Mouse (Mus musculus) heart, postnatal 14 days (tissue): ENCODE results near the gene Pa2g4. TPM values are rescaled to one million over a fixed set of nuclear protein-coding genes. Genes with fewer than 3 reads are reported as not detected.

ENCODE experiments used
- DNase-seq, 2 experiments: peaks; one replicate each; pipeline ENCODE4 v3.0.0; 2021 to 2022
- intact Hi-C: fragments of 180-260 bp; cut with DNase I; formaldehyde crosslinking; loops from one replicate; pipeline ENCODE4 v1.15.1; 2025
- total RNA-seq, 2 experiments: library from RNA; stranded (reverse); gene quantifications; 2 replicates each; pipeline ENCODE4 v1.2.3; 2021

Pa2g4 gene
- total RNA-seq, 2 experiments from 2014 or later = 48.4 to 51.6 TPM

GRCm38 (mm10) chr10:128544674-128545569 lies 20.9 kb downstream of the Pa2g4 start:
- no peak for DNase-seq

GRCm38 (mm10) chr10:128544151-128544657 lies 21.6 kb downstream of the Pa2g4 start:
- intact Hi-C loops = no loop called here
- no peak for DNase-seq

More at GRCm38 (mm10) chr10:128544674-128545569, 20.9 kb downstream of the Pa2g4 start:
- intact Hi-C loops = loop anchor here (5.0 kb wide), 1 partner anchor 67 kb away; no protein-coding TSS in a partner anchor

- intact Hi-C loops = no loop called here
- DNase-seq = no peak
Measured at GRCm38 (mm10) chr10:128543100-128543499, 22.7 kb downstream of the Pa2g4 start.

DNA sequence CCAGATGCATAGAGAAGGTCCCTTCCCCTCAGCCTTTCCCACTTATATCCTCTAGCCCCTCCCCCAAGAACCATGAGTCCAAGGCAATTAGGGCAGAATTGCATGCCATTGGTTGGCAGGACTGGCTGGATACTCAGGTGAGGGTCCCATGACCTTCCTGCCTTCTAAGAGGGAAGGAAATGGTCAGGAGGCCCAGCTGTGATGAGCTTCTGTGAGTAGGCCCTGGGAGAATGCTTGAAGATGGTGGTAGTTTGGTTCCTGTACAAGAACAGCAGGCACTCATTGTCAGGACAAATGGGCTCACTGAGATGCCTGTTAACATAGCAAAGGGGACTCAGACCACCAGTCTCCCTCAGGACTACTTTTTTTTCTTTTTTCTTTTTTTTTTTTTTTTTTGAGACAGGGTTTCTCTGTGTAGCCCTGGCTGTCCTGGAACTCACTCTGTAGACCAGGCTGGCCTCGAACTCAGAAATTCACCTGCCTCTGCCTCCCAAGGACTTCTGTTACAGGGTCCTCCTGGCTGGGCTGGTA lies 27.4 kb downstream of the Pa2g4 start:
- intact Hi-C loops = loop anchor here (5.0 kb wide), 1 partner anchor 131 kb away; no protein-coding TSS in a partner anchor

GRCm38 (mm10) chr10:128536266-128536940 lies 29.4 kb downstream of the Pa2g4 start:
- intact Hi-C loops = loop anchor here (1.0 to 5.0 kb wide), 2 partner anchors 78 to 129 kb away; no protein-coding TSS in a partner anchor
- DNase-seq = peak; percentile 85 to 91

More for the DNA sequence above, 27.4 kb downstream of the Pa2g4 start:
- no peak for DNase-seq

GRCm38 (mm10) chr10:128535624-128536265 lies 30.0 kb downstream of the Pa2g4 start:
- DNase-seq = no peak
- intact Hi-C loops = loop anchor here (1.0 to 5.0 kb wide), 3 partner anchors 15 to 128 kb away; no protein-coding TSS in a partner anchor

DNA sequence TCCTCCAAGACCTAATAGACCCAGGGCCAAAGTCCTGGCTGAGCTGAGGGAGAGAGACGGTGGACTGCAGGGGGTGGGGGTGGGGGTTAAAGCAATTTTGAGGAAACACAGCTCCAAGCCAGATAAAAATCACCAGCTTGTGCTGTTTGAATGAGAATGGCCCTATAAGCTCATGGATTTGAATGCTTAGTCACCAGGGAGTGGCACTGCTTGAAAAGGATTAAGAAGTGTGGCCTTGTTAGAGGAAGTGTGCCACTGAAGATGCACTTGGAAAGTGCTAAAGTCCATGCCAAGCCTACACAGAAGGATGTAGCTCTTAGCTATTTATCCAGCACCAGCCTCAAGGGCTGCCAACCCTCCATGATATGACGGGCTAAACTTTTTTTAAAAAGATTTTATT lies 30.6 kb downstream of the Pa2g4 start:
- no peak for DNase-seq
- intact Hi-C loops = loop anchor here (2.0 to 5.0 kb wide), 2 partner anchors 14 to 128 kb away; no protein-coding TSS in a partner anchor

DNA sequence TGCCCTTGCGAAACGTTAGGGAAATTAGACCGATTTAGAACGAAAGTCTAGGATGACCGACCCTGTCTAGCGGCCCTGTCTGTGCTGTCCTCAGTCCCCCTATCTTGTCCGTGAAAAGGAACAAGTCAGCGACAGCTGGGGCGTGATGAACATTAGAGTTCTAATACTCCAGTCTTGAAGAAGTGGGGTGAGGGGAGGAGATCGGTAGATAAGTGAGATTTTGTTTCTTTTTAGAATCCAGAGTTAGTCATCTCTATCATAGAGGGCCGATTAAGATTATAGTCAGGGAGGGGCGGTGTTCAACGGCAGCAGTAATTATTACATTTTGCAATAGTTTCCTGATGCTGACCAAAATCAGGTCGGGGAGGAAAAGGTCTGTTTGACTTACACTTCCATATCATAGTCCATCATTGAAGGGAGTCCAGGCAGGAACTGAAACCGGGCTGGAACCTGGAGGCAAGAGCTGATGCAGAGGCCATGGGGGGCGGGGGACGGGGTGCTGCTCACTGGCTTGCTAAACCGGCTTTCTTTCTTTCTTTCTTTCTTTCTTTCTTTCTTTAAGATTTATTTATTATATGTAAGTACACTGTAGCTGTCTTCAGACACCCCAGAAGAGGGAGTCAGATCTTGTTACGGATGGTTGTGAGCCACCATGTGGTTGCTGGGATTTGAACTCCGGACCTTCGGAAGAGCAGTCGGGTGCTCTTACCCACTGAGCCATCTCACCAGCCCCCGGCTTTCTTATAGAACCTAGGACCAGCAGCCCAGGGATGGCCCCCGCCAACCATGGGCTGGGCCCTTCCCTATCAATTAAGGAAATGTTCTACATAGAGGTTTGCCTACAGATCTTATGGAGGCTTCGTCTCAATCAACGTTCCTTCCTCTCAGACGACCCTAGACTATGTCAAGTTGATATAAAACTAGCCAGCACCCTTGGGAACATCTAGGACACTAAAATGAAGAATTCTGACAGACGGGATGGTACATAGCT lies 39.1 kb downstream of the Pa2g4 start:
- intact Hi-C loops = no loop called here
- no peak for DNase-seq

DNA sequence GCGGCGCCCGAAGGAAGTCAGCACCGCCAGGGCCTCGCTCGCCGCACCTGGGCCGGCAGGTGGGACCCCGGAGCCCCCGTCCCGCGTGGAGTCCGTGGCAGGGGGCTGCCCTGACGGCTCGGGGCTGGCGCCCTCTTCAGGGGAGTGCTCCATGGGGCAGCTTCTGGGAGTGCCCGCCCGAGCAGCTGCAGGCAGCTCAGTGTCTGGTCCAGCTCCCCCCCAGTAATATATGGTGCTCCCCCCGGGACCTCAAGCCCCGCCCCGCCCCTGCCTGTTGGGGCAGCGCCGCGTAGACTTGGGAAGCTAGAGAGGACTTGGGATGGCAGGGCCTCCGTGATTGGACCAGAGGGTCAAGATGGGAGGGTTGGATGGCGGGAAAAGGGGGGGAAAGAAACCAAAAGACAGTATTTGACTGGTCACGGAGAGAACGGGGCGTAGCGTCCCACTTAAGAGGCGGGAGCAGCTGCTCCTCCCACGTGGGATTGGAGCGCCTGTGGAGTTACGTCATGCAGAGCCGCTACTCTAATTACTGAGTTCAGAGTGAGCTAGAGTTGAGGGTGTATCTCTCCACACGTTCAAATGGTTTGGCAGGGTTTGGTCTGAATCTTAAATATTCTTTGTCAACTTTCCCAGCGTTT lies 40.0 kb downstream of the Pa2g4 start, which contains the start of gene Esyt1:
TSS of gene Esyt1 (minus strand) at position 201 of the 638 bp plus-strand sequence.
- peak; percentile 91 for DNase-seq
- intact Hi-C loops = no loop called here

- peak; percentile 52 to 59 for DNase-seq
- intact Hi-C loops = no loop called here
Measured at GRCm38 (mm10) chr10:128524732-128525662, 40.8 kb downstream of the Pa2g4 start.

- DNase-seq = no peak
- intact Hi-C loops = no loop called here
Measured at GRCm38 (mm10) chr10:128524111-128524731, 41.6 kb downstream of the Pa2g4 start.

DNA sequence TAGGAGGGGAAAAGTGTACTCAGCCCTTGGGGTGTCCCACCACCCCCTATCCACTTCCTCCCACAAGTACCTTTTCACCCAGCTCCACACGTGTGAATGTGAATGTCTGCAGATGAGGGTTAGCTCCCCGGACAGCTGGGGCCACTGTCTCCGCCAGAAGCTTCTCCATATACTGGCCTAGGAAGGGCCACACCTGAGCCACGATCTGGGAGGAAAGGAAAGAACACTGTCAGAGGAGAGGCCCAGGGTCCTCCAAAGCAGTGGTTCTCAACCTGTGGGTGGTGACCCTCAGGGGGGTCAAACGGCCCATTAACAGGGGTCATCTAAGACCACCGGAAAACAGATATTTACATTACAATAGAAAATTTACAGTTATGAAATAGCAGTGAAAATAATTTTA lies 43.4 kb downstream of the Pa2g4 start:
- intact Hi-C loops = no loop called here
- no peak for DNase-seq

- intact Hi-C loops = loop anchor here (2.0 kb wide), 1 partner anchor 14 kb away; no protein-coding TSS in a partner anchor
- no peak for DNase-seq
Measured at GRCm38 (mm10) chr10:128520591-128520990, 45.2 kb downstream of the Pa2g4 start.

GRCm38 (mm10) chr10:128518833-128519232 lies 47.0 kb downstream of the Pa2g4 start:
- peak; percentile 63 to 65 for DNase-seq
- intact Hi-C loops = no loop called here

DNA sequence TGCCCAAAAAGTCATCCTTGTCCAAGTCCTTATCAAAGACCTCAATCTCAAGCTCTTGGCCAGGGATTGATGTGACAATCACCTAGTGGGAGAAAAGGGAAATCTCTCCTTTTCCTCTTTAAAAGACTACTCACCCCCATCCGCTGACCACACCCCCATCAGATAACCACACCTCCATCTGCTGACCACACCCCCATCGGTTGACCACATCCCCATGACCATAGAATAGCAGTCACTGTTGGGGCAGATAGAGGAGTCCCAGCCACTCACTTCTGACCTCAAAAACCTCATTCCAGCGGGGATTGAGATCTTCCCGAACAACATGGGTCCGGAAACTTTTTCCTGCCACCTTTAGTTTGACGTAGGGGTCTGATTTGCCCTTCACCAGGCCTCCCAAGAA lies 49.1 kb downstream of the Pa2g4 start:
- intact Hi-C loops = no loop called here
- no peak for DNase-seq

- intact Hi-C loops = no loop called here
- DNase-seq = no peak
Measured at GRCm38 (mm10) chr10:128516029-128516428, 49.8 kb downstream of the Pa2g4 start.

- intact Hi-C loops = no loop called here
- no peak for DNase-seq
Measured at GRCm38 (mm10) chr10:128515044-128515443, 50.7 kb downstream of the Pa2g4 start.
